Mouse (Mus musculus): Measurements from ENCODE around the gene Rpl7l1.

The Rpl7l1 gene

GRCm38 (mm10) chr17:46736160-46736559, 46.3 kb downstream of the Rpl7l1 start:
- Histone ChIP-seq H3K27me3 (ENCODE audit: control insufficient read depth, insufficient read depth, low read length, poor library complexity, severe bottlenecking) (no peaks in the 10 kb centered on the region), H3K36me3 (ENCODE audit: control insufficient read depth, insufficient read depth, low read length, poor library complexity, severe bottlenecking) (peaks cover 10% of the 10 kb centered on the region)
- DNase-seq (ENCODE audit: low read depth, low spot score): peak; percentile 68

GRCm38 (mm10) chr17:46735287-46735686, 47.2 kb downstream of the Rpl7l1 start:
- no peak for DNase-seq (ENCODE audit: low read depth, low spot score)
- no peaks in the 10 kb centered on the region for H3K27me3 ChIP-seq (ENCODE audit: control insufficient read depth, insufficient read depth, low read length, poor library complexity, severe bottlenecking)
- H3K36me3 ChIP-seq (ENCODE audit: control insufficient read depth, insufficient read depth, low read length, poor library complexity, severe bottlenecking): peaks cover 8% of the 10 kb centered on the region

- Histone ChIP-seq H3K36me3 (ENCODE audit: control insufficient read depth, insufficient read depth, low read length, poor library complexity, severe bottlenecking) (peaks cover 8% of the 10 kb centered on the region), H3K27me3 (ENCODE audit: control insufficient read depth, insufficient read depth, low read length, poor library complexity, severe bottlenecking) (no peaks in the 10 kb centered on the region)
- DNase-seq (ENCODE audit: low read depth, low spot score): no peak
Measured at GRCm38 (mm10) chr17:46734055-46734454, 48.4 kb downstream of the Rpl7l1 start.

GRCm38 (mm10) chr17:46728904-46729318, 53.6 kb downstream of the Rpl7l1 start, which contains the start of gene Gnmt:
TSS of gene Gnmt (minus strand) at chr17:46729168.
- DNase-seq (ENCODE audit: low read depth, low spot score): no peak
- 0 out of 2 replicates have a peak, but pooled peaks cover under 1% of the 10 kb centered on the region for H3K36me3 ChIP-seq (ENCODE audit: control insufficient read depth, insufficient read depth, low read length, poor library complexity, severe bottlenecking)
- no peaks in the 10 kb centered on the region for H3K27me3 ChIP-seq (ENCODE audit: control insufficient read depth, insufficient read depth, low read length, poor library complexity, severe bottlenecking)

- Histone ChIP-seq H3K36me3 (ENCODE audit: control insufficient read depth, insufficient read depth, low read length, poor library complexity, severe bottlenecking) (0 out of 2 replicates have a peak, but pooled peaks cover 3% of the 10 kb centered on the region), H3K27me3 (ENCODE audit: control insufficient read depth, insufficient read depth, low read length, poor library complexity, severe bottlenecking) (no peaks in the 10 kb centered on the region)
- DNase-seq (ENCODE audit: low read depth, low spot score): no peak
Measured at GRCm38 (mm10) chr17:46728496-46728895, 54.0 kb downstream of the Rpl7l1 start.

GRCm38 (mm10) chr17:46728021-46728420, 54.5 kb downstream of the Rpl7l1 start:
- Histone ChIP-seq H3K36me3 (ENCODE audit: control insufficient read depth, insufficient read depth, low read length, poor library complexity, severe bottlenecking) (peaks cover 5% of the 10 kb centered on the region; the same call in 1 of the 2 replicates), H3K27me3 (ENCODE audit: control insufficient read depth, insufficient read depth, low read length, poor library complexity, severe bottlenecking) (no peaks in the 10 kb centered on the region)
- DNase-seq (ENCODE audit: low read depth, low spot score): no peak

- no peaks in the 10 kb centered on the region for H3K27me3 ChIP-seq (ENCODE audit: control insufficient read depth, insufficient read depth, low read length, poor library complexity, severe bottlenecking)
- DNase-seq (ENCODE audit: low read depth, low spot score): no peak
- peaks cover 5% of the 10 kb centered on the region; the same call in 1 of the 2 replicates for H3K36me3 ChIP-seq (ENCODE audit: control insufficient read depth, insufficient read depth, low read length, poor library complexity, severe bottlenecking)
Measured at GRCm38 (mm10) chr17:46727271-46727670, 55.2 kb downstream of the Rpl7l1 start.

- H3K27me3 ChIP-seq (ENCODE audit: control insufficient read depth, insufficient read depth, low read length, poor library complexity, severe bottlenecking): no peaks in the 10 kb centered on the region
- no peak for DNase-seq (ENCODE audit: low read depth, low spot score)
- peaks cover 5% of the 10 kb centered on the region; the same call in 1 of the 2 replicates for H3K36me3 ChIP-seq (ENCODE audit: control insufficient read depth, insufficient read depth, low read length, poor library complexity, severe bottlenecking)
Measured at GRCm38 (mm10) chr17:46725731-46726645, 56.5 kb downstream of the Rpl7l1 start.

GRCm38 (mm10) chr17:46725273-46725672, 57.2 kb downstream of the Rpl7l1 start:
- peaks cover 5% of the 10 kb centered on the region; the same call in 1 of the 2 replicates for H3K36me3 ChIP-seq (ENCODE audit: control insufficient read depth, insufficient read depth, low read length, poor library complexity, severe bottlenecking)
- H3K27me3 ChIP-seq (ENCODE audit: control insufficient read depth, insufficient read depth, low read length, poor library complexity, severe bottlenecking): no peaks in the 10 kb centered on the region
- peak; percentile 73 for DNase-seq (ENCODE audit: low read depth, low spot score)

GRCm38 (mm10) chr17:46724477-46725084, 57.9 kb downstream of the Rpl7l1 start:
- peaks cover 5% of the 10 kb centered on the region; the same call in 1 of the 2 replicates for H3K36me3 ChIP-seq (ENCODE audit: control insufficient read depth, insufficient read depth, low read length, poor library complexity, severe bottlenecking)

More at GRCm38 (mm10) chr17:46724477-46725084, 57.9 kb downstream of the Rpl7l1 start:
- no peak for DNase-seq (ENCODE audit: low read depth, low spot score)
- H3K27me3 ChIP-seq (ENCODE audit: control insufficient read depth, insufficient read depth, low read length, poor library complexity, severe bottlenecking): no peaks in the 10 kb centered on the region
